Mouse (Mus musculus) 3134 (cell line): Measurements from ENCODE around the gene Sh3glb2.

Experiments used
- DNase-seq: peaks from one replicate; pipeline ENCODE4 v3.0.0-alpha.2; 2011; ENCODE audit warnings: low spot score; ENCODE audit not compliant: insufficient read length; ENCODE audit errors: extremely low read depth

Sh3glb2 gene

DNA sequence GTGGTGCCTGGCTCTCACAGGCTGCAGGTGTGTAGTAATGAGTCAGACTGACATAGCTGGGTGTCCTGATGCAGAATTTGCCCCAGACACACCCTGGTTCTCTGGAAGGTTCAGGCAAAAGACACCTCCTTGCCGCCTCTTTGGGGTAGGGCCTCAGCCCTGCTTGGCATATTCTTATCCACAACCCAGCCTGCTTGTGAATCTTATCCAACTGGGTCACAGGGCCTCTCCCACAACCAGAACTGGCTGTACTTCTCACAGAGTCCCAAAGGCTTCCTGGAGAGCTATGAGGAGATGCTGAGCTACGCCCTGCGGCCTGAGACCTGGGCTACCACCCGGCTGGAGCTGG, 22.2 kb upstream of the Sh3glb2 start:
- DNase-seq, result no peak

DNA sequence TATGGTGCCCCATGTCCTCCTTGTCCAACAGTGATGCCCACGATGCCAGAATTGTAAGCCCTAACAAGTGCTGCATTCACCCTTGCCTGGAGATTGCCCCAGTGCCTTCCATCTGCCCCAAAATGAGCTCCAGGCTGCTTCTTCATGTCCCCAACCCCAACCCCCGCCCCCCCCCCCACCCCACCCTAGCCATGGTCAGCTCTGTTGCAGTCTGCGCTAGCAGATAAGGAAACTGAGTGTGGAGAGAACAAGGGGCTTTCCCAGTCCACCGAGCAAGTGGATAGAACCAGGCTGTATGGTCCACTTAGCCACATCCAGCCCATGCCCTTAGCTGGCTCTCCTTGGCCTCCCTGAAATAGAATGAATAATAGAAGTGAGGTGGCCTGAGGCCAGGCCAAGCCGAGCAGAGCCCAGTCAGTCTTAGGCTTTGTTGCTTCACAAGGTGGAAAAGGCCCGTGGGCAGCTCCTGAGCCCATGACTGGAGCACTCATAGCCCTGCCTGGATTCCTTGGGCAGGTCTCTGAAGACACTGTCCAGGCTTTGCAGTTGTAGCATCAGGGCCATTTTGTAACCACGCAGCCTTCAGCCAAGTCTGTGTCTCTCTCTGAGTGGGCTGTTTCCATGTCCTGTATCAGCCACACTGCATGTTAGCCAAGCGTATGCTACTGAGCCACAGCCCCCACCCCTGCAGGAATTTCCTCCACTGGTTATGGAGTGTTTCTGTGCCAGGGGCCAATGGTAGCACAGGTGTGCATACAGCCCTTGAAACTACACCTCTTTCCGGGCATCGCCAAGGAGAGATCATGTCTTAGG, 21.6 kb upstream of the Sh3glb2 start:
- no peak for DNase-seq

DNA sequence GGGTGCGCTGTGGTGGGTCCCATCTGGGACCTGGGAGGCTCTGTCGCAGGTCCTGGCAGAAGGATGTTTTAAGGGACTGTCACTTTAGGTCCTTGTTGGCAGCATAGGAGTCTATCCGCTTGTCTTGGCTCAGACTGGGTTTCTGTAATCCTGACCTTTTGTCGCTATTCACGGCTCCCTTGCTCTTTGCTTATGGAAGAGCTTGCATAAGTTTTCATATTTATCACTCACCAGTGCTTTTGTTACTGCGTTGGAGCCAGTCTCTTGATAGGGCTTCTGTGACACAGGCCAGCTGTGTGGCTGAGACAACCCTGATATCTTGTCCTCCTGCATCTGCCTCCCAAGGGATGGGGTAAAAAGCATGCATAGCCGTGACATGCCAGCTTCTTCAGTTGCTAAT, 20.2 kb upstream of the Sh3glb2 start:
- no peak for DNase-seq

DNA sequence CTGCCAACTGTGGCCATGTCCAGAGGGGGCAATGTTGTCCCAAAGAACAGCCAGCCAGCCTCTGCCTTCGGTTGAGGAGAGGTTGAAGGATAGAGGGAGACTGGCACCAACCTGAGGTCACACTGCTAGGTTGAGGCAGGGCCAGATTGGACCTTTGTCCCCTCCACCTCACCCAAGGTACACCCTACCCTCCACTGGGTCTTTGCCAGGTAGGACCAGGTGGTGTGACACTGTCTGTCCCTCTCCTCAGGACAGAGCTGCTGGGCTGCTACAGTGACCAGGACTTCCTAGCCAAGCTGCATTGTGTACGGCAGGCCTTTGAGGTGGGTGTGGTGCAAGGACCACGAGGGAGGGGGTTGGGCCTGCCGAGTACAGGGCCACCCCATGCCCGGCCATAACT, 18.6 kb upstream of the Sh3glb2 start:
- no peak for DNase-seq

DNA sequence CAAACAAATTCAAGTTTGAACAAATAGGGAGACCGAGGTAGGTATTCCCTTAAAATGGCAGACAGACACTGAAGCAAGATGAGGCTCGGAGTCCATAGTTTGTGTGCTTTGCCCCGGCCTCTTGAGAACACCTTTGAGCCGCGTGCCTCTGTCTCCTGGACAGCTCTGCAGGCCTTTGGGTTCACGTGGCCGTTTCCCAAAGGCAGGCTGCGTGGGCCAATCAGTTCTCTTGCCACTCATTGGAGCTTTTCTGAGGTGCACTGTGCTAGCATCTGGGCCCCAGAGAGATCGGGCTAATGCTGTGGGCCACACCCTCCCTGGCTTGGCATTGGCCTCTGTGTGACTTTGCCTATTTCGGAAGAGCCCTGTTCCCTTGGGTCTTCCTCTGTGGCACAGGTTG, 16.8 kb upstream of the Sh3glb2 start:
- DNase-seq, result no peak

DNA sequence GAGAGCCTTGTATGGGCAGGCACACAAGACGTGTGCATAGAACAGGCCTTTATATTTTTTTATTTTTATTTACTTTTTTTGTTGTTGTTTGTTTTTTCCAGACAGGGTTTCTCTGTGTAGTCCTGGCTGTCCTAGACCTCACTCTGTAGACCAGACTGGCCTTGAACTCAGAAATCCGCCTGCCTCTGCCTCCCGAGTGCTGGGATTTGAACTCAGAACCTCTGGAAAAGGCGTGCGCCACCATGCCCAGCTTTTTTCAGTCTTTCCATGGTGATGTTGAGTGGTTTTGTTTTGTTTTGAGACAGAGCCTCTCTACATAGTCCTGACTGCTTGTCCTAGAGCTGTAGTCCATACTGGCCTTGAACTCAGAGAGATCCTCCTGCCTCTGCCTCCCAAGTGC, 13.6 kb upstream of the Sh3glb2 start:
- no peak for DNase-seq

DNA sequence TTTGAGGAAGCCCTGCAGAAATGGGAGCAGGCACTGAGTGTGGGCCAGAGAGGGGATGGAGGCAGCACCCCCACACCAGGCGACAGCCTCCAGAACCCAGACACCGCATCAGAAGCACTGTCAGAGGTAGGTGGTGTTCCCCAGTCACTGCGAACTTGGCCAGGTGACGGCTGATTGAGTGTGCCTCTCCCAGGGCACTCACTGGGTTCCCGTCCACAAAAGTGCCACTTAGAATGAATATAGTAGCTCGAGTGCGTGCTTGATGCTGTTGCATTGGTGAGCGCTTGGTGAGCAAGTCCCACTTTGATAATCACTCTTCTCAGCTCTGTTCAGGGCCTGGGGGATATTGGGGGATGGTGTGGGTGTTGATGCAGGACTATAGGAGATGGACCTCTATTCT, 12.4 kb upstream of the Sh3glb2 start:
- no peak for DNase-seq

DNA sequence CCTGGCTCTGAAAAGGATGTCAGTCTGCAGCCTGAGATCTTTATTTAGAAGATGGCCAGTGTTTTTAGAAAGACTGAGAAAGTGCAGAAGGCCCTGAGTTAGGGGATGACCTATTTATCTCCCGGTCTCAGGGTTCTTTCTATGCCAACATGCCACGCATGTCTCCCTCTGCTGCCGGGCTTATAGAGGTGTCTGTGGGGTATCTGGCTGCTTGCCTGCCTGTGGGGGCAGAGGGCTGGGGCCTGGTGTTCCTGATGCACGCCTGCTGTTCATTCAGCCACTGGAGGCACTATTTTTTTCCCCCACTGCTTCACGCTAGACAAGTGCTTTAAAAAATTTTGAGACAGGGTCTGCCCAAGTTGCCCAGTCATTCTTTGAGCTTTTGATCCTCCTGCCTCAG, 7.1 kb upstream of the Sh3glb2 start:
- no peak for DNase-seq

DNA sequence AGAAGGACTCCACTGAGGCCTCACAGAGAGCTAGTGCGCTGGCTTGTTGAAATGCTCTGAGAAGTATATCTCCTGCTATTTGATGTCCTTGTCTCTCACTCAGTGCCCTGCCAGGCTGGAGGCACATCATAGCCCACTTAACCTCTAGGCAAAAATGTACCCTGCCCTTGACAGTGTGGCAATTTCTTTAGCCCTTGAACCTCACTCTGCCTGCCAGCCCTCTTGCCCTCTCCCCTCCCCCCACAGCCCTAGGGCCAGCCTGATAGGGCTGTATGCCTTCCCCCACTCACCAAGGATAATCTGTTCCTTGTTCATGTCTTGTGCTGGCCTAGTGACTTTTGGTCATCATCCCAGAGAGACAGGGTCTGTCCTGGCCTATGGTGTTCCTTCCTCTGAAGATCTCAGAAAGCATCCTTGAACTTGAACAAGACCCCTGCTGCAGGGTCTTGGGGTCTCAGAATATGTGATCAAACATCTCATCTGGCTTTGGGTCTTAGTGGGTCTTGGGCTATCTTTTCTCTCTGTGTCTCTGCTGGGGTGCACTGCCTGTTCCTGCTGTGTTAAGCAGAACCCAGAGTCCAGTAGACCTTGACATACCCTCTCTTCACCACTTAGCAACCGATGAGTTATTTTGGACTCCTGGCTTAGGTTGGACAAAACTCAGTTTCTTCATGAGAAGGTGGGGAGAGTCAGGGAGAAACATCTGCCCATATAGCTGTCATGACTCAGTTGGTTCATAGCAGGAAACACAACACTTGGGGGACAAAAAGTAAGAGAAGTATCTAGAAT, 6.3 kb upstream of the Sh3glb2 start:
- DNase-seq, result no peak

DNA sequence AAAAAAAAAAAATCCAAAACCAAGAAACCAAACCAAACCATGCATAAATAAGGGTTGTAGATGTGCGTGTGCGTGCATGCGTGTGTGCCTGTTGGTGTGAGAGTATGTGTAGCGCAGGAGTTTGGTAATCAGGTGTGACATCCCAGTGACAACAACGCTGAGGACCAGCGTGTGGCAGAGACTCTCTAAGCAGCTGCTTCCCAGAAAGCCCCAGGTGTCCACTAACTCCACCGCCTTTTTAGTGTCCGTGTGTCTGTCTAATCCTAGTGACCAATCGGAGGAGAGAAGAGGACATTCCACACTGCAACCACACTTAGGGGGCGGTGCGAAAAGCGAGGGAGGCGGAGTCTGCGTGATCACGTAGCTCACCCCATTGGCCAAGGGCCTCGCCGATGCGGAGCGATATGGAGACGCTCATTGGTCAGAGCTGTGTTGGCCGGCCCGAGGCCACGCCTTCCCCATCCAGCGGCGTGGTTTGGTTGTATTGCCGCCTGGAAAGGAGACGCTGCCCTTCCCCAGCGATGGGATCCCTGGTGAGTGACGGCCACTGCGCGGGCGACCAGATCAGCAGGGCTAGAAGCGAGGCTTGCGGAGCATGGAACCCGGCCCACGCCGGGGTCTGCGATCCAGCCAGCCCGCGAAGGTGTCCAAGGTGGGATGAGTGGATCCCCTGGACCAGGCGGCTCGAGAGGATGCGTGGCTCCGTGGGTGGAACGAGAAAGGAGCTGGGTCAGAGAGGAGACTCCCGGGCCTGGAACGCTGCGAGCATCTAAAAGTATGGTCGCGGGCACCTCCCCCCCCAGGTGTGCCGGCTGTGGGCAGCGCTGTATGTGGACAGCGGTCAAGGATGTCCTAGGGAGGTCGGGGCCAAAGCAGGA, 4.9 kb upstream of the Sh3glb2 start, which contains the start of gene Miga2:
TSS of gene Miga2 (plus strand) at position 461 of the 878 bp plus-strand sequence.
- DNase-seq, result peak; percentile 97

DNA sequence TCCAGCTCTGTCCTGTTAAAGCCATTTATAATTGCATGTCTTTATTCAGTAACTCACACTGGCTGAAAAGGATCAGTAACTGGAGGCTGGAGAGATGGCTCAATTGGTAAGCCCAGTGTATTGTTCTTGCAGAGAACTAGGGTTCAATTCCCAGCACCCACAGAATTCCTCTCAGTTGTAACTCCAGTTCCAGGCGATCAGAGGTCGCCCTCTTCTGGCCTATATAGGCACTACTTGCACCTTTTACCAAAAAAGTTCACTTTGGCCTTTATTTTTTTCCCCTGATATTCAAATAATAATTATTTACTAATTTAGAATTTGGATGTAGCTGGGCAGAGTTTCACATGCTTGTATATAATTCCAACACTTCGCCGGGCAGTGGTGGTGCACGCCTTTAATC, 3.7 kb upstream of the Sh3glb2 start:
- no peak for DNase-seq

DNA sequence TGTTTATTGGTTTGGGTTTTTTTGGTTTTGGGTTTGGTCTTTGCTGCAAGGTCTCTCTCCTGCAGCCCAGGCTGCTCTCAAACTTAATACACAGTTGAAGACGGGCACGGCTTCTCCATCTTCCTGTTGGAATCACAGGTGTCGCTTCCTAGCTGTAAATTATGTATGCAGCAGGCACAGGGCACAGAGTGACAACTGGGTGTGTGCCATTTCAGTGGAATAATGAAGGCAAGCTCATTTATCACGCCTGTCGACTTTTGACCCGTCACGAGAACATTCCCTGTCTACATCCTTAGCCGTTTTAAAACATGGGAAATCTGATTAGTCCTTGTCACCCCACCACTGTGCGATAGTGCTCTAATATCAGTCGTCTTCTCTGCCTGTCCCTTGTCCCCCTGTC, 1.5 kb upstream of the Sh3glb2 start:
- DNase-seq, result no peak

DNA sequence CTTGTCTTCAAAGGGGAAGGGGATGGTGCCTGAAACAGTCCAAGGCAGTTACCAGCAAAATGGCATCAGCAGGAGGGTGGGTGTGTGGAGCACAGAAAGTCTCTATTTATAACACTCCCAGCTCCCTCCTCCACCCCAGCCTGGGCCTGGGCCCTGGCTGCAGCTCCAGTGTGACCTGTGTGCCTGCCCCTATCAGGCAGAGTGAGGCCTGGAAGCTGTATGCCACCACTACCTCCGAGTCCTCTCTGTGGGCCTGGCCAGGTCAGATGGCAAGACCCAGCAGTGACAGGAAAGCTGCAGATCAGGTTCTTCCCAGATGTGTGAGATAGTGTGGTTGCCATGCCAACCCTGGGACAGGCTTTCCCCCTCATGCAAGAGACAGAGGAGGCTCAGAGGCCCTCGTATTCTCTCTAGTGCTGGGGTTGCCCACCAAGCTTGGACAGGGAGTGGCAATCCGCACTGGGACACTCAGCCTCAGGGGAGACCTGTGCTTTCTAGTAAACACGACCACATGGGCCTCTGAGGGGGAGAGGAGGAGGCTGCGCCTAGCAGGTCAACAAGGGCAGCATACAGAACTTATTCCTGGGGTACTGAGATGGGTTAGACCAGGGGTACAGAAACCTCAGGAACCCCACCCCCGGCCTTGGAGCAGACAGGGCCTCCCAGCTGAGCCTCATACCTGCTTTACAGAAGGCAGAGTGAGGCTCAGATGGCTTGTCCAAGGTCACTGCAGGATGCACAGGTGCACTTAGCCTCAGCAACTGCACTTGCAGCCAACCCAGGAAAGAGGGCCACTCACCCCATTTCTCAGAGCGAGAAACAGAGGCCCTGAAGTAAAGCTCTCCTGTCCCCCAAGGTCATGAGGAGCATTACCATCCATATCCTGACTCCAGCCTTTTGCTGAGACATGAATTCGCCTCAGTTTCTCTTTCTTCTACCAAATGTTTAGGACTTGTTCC, 1.3 kb downstream of the Sh3glb2 start:
- DNase-seq, result no peak

DNA sequence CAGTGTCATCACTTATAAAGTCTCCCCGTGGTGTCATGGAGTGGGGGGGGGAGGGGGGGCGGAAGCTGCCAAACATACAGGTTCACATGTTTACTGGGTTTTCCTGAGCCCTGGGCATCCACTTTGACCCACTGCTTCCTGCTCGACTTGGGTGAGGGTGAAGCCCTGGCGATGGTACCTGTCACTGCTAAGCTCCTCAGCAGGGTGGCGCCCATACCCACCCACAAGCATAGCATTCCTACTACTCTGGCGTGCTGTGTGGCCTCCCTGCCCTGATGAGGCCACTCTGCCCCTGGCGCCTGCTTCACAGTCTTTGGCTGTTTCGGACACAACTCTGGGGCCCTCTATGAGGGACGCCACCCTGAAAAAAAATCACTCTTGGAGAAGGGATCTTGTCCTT, 2.2 kb downstream of the Sh3glb2 start:
- no peak for DNase-seq

DNA sequence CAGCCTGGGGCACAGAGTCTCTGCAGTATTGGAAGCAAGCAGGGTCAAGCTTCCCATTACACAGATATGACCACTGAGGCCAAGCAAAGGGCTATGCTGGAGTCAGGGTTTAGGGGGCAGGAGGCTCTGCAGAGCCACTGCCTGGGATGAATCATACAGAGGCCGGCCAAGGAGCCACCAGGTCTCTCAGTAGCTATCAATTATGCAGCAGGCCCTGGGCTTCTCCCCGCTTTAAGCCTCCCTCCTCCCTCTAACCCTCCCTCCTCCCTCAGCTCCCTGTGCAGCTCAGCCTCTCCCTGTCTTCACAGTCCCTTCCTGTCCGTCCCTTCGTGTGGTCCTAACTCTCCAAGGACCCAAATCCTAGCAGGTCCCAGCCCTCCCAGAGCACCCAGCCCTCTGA, 2.9 kb downstream of the Sh3glb2 start:
- no peak for DNase-seq

DNA sequence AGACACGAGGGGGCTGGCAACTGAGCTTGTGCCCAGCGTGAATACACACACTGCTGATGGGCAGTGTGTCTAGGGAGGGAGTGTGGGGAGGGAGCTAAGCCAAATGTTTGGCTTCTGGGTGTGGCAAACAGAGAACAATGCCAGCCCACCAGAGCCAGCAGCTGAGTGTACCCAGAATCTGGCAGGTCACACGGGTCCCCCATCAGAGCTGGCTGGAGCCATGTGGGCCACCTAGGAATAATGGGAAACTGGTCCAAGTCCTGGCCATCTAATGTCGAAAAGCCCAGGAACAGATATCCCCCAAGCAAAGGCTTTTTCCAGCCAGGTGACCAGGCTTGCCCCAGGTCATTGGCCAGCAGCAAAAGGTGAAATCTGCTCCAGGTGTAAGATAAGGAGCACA, 3.3 kb downstream of the Sh3glb2 start:
- DNase-seq, result no peak

DNA sequence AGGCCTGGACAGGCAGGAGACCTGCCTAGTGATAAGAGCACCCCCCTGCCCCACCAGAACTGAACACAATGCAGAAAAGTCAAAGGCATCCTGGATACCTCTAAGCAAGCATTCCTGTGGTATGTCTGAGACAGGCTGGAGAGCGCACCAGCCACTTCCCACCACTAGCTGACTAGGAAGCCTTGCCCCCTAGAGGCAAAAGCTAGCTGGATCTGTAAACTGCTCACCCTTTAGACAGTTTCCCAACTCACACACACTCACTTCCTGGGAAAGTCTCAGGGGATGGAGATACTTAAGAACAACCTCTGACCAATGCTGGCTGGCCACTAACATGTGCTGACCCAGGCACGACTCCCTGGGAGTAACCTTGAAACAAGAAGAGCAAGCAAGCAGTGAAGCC, 8.0 kb downstream of the Sh3glb2 start:
- DNase-seq, result peak; percentile 74

DNA sequence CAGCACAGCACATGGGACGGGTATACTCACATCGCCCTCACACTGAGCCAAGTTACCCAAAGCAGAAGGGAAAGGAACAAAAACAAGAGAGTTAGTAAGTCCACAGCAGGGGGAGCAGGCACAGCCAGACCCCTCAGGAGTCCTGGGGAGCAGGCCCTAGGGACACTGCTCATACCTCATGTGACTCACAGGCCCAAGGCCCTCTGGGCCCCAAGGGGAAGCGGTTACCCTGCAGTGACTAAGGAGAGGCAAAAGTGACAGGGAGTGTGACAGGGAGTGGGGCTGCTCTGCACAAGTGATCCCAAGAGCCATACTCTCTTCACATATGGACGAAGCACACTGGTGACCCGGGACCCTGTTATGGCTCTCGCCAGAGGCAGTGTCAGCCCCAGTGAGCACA, 9.9 kb downstream of the Sh3glb2 start:
- no peak for DNase-seq

DNA sequence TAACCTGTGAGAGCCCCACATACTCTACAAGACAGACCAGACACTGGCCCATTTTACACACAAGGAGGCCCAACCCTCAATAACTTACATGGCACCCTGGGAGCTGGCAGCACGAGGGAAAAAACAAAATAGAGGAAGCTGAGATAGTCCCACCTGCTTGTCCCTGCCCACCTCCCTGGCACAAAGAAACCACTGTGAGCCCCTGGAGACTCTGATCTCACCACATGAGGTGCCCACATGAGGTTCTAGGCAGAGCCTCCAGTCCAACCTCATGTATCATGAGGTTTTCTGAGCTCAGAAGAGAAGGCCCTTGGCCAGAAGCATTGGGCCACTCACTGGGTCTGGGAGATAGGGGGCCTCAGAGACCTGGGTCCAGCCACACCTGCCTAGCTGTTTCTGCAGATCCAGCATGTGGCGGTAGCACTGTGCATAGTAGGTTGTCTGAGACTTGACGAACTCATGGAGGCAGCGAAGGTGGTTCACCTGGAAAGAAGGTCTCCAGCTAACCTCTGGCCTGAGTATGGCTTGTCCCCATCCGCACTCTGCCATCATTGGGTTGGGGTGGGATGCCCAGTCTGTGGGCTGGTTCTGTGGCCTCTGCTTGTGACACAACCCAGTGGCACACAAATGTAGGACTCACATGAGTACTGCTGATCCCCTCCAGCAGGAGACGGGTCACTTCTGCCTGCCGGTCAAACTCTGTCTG, 13.0 kb downstream of the Sh3glb2 start:
- DNase-seq, result no peak
